Mouse (Mus musculus) ES-Bruce4 (cell line): Measurements from ENCODE around the gene Hepacam2.

Source experiments
- CTCF ChIP-seq: IDR thresholded peaks from one replicate; pipeline ENCODE4 v1.8.1; 2011; ENCODE audit warnings: low read depth, low read length
- EP300 ChIP-seq: IDR thresholded peaks from 2 replicates; pipeline ENCODE4 v1.6.1; 2011; ENCODE audit warnings: low read depth, low read length; ENCODE audit not compliant: insufficient read depth

- TF ChIP-seq EP300 = no peak
- no peak for TF ChIP-seq CTCF
Measured at GRCm38 (mm10) chr6:3536048-3536447, 38.0 kb upstream of the Hepacam2 start.
